Mouse (Mus musculus) retina, postnatal 7 days (tissue): ENCODE measurements around the gene Ndst2.
"Not testable (repeated sequence)": the region's sequence is repeated elsewhere in the genome, so short reads cannot be mapped to it uniquely, and the experiment has no call there.

Source experiments
- DNase-seq: peaks from one replicate; pipeline ENCODE4 v3.0.0-alpha.2; 2012; ENCODE audit warnings: low read depth, low spot score

Gene Ndst2

DNA sequence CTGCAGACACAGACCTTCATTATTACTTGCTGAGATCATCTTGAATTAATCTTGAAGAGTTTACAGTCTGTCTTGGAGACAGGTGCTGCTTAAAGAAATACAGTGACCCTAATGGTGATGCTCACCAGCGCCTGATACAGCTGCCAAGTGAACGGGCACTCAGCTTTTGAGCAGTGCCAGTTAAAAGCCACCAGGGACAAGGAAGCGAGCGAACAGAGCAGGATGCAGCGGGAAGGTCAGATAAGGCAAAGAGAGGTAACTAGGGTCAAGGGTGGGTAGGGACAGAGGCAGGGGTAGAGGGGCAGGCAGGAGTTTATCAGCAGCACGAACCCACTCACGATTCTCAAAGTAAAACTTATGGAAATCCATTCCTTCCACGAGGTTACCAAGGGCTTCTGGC, 4.1 kb upstream of the Ndst2 start:
- no peak for DNase-seq

GRCm38 (mm10) chr14:20737306-20737705, 2.9 kb upstream of the Ndst2 start:
- DNase-seq = peak; percentile 29

GRCm38 (mm10) chr14:20735892-20736390, 1.6 kb upstream of the Ndst2 start:
- DNase-seq = no peak

DNA sequence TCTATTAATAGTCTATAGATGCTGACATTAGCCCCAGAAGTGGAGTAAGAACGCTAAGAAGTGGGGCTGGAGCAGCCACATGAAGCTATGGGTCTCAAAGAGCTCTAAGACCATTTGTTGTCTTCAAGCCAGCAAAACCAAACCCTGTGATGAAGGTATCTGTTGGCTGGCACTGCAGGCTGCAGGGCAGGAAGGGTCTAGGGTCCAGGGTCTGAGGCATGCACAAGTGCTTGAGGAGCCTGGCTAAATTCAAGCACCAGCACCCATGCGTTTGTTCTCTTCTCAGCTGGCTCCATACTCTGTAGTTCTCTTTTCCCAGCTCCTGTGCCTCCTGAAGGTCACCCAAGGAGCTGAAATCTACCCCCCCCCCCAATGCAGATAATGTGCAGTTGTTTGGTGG, 690 bp upstream of the Ndst2 start:
- DNase-seq = no peak

GRCm38 (mm10) chr14:20733041-20733951, 1.1 kb downstream of the Ndst2 start:
- no peak for DNase-seq

DNA sequence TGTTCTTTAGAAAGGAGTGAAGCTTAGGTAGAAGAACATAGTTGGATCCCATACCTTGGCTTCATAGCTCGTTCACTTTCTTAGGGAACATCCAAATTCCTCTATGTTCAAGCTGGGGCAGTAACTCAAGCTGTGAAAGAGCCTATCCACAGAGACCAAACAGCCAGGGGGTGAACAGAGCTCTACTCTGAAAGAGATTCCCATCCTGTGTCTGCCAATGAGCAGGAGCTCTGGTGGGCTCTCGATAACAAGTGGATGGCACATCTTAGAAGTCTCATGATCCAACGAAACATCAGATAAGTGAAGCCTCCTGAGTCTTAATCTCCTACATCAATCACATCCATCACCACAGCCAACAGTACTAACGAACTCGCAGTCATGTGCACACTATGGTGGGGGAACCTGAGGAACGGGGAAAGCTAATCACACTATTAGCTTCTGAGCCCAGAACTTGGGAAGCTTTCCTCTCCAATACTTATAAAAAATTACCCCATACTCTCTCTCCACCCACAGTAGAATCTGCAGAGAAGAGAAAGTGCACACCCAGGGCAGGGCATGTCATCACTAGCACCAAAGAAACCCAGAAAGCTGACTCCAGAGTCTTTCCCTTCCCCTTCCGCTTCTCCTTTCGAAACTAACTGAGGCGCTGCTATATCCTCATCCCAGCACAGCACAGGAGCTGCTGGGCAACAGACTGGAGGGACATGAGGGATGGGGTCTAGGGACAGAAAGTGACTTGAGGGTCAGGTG, 3.3 kb downstream of the Ndst2 start:
- no peak for DNase-seq

- DNase-seq = no peak
Measured at GRCm38 (mm10) chr14:20729871-20730270, 4.5 kb downstream of the Ndst2 start.

- no peak for DNase-seq
Measured at GRCm38 (mm10) chr14:20725660-20726339, 8.6 kb downstream of the Ndst2 start.

DNA sequence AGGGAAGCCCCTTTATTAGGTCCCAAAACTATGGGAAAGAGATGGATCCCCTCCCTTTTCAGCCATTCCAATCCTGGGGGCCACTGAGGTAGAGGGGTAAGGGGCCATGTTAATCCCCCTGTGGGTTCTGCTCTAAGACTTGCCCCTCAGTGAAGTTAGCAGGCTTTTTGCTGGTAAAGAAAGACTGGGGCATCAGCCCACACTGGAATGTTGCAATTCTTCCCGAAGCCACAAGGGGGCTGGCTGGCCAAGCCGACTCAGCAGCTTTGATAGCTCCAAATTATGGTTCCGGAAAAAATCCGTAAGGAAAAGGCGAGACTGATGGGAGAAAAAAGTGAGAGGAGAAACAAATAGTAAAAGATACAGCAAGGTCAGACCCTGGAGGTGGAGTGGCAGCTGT, 10.3 kb downstream of the Ndst2 start:
- DNase-seq = no peak

- DNase-seq = no peak
Measured at GRCm38 (mm10) chr14:20723006-20723405, 11.4 kb downstream of the Ndst2 start.

- no peak for DNase-seq
Measured at GRCm38 (mm10) chr14:20721371-20721770, 13.0 kb downstream of the Ndst2 start.

- no peak for DNase-seq
Measured at GRCm38 (mm10) chr14:20719767-20720166, 14.6 kb downstream of the Ndst2 start.

DNA sequence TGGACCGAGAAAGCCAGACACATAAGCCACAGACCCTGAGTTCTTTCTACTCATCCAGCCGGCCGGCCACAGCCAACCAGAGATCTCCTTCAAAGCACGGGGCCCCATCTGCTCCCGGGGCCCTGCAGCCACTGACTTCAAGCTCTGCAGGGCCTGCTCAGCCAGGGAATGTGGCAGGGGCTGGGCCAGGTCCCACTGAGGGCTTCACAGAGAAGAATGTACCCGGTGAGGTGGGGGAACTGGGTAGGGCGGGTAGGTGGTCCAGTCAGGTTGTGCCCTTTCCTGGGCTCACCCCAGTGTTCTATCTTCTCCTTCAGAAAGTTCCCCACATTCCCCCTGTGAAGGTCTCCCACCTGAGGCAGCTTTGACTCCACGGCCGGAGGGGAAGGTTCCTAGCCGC, 15.9 kb downstream of the Ndst2 start:
- DNase-seq = no peak

DNA sequence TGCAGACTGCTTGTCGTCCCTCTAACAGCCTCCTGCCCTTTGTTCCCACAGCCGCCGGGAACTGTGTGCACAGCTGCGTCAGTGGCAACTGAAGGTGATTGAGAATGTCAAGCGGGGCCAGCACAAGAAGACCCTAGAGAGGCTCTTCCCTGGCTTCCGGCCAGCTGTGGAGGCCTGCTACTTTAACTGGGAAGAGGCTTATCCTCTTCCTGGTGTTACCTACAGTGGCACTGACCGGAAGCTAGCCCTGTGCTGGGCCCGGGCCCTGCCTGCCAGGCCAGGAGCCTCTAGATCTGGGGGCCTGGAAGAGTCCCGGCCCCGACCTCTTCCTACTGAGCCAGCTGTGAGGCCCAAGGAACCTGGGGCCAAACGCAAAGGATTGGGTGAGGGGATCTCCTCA, 20.5 kb downstream of the Ndst2 start:
- no peak for DNase-seq

GRCm38 (mm10) chr14:20708239-20708638, 26.1 kb downstream of the Ndst2 start:
- DNase-seq = no peak

DNA sequence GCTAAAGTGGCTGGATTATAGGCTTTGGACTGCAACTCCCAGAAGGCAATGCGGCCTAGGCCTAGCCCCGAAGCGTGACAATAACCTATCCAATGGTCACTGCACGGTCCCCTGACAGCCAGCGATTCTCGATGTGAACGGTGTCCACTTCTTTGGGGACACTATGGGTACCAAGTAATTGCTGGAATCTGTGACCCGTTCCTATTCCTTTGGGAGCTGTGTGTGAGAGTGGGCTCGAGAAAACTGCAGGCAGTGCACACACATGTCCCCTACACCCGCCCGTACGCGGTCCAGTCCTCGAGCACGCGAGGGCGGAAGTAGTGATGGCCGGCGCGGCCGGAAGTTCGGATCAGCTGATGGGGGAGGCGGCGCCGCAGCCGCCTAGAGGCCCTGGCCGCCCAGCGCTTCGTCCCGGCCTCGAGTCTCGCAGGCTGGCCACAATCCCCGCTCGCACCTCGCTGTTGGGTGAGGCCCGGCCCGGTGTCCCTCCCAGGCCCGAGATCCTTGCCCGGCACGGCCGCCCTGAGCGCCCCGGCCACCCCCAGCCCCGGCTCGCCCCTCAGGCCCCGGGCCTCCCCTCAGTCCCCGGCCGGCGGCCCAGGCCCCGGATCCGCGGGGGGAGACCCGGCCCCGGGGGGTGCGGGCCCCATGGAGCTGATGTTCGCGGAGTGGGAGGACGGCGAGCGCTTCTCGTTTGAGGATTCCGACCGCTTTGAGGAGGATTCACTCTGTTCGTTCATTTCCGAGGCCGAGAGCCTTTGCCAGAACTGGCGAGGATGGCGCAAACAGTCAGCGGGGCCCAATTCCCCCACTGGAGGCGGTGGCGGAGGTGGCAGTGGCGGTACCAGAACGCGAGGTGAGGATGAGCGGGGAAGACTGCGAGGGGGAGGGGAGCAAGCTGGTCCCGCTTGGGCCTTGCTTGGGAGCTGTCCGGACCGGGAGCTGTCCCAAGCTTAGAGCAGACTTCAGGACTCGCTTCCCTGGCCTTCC, 26.9 kb downstream of the Ndst2 start, which contains the start of gene Zswim8:
Gene Zswim8 (plus strand): TSS at position 352 of the 990 bp plus-strand sequence.
- peak; percentile 84 for DNase-seq

GRCm38 (mm10) chr14:20703461-20703860, 30.9 kb downstream of the Ndst2 start:
- DNase-seq = not testable (repeated sequence)

DNA sequence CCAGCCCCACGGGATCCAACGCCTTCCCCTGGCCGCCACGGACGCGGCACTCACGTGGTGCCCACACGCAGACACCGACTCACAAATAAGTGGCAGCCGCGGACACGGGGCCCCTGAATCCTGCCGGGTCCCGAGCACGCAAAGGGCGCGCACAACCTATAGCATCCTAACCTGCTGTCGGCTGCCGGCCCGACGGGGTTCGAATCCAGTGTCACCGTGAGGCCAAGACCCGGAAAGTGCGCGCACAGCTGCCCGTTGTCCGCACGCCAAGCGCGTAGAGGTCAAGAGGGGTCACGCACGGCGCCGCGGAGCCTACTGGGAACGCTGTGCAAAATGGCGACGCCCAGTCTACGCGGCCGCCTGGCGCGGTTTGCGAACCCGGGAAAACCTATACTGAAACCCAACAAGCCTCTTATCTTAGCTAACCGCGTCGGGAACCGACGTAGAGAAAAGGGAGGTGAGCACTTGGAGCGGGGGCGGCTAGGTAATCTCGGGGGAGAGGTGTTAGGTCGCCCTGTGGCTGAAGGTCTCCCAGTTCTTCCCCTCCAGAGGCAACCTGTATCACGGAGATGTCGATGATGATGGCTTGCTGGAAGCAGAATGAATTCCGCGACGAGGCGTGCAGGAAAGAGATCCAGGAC, 31.5 kb downstream of the Ndst2 start, which contains the start of gene Chchd1:
Gene Chchd1 (plus strand): TSS at position 266 of the 641 bp plus-strand sequence.
- peak; percentile 82 for DNase-seq

DNA sequence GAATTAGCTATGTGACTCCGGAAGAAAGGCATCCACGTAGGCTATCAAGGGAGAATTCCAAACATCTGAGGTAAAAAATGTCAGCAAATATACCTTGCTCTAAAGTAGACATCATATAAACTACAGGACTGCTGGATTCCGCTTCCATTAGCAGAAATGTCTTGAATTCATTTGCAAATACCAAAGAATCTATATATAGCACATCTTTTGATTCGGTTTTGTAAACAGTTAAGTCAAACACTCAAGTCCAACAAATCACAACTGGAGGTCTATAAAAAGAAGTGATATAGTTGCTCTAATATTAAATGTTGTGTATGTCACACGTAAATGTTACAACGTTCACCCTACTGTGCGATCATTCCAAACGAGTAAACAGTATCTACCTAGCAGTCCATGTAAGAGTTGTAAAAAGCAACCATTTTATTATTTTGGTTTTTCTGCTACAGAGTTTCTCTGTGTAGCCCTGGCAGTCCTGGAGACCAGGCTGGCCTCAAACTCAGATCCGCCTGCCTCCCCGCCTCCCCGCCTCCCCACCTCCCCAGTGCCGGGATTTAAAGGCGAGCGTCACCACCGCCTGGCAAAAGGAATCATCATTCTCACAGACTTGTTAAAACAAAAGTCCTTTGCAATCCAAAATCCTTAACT, 32.1 kb downstream of the Ndst2 start:
- DNase-seq = no peak

DNA sequence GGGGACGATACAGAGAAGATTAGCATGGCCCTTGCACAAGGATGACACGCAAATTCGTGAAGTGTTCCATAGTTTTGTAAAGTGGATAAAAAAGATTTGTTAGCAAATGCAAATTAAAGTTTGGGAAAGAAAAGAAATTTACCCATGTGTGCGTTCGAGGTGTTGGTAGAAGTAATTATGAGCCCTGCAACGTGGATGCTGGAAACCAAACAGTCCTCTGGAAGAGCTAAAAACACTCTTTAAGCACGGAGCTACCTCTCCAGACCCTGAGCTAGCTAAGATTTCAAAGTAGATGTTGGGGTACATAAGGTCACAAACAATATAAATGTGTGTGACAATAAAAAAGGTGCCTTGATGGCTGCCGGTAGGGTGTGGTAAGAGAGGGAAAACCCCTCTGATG, 32.8 kb downstream of the Ndst2 start:
- no peak for DNase-seq
